Mouse (Mus musculus): Measurements from ENCODE around the gene Ets2. TPM values are rescaled to one million over a fixed set of nuclear protein-coding genes. Genes with fewer than 3 reads are reported as not detected.

Gene Ets2
- polyA plus RNA-seq, 1 experiment, result 11.2 TPM

DNA sequence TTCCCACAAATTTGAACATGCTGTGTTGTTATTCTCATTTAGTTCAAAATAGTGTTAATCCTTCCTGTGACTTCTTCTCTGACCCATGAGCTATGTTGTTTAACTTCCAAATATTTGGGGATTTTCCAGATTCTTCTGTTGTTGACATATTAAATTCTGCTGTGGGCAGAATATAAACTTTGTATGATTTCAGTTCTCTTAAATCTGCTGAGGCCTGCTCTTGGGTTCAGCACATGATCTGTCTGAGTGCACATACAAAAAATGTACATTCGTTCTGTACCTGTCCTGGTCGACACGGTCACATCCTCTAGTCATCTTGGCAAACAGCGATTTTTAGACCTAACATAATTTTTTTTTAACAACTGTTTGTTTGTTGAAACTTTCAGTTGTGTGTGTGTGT lies 41.2 kb downstream of the Ets2 start:
- Histone ChIP-seq H3K4me3 (ENCODE audit: insufficient read depth, low read length) (no peak overlapping the region), H3K27ac (ENCODE audit: insufficient read depth, low read depth, low read length) (no peak overlapping the region), H3K4me1 (ENCODE audit: control insufficient read depth, insufficient read depth, low read length) (peaks cover 4% of the 10 kb centered on the region; the same call in 1 of the 2 replicates)
- no peak for TF ChIP-seq CTCF (IDR thresholded peaks at IDR 0.05; ENCODE audit: low read depth, low read length)
- TF ChIP-seq POLR2A (IDR thresholded peaks at IDR 0.05; ENCODE audit: borderline replicate concordance, low read depth, low read length), result no peak

DNA sequence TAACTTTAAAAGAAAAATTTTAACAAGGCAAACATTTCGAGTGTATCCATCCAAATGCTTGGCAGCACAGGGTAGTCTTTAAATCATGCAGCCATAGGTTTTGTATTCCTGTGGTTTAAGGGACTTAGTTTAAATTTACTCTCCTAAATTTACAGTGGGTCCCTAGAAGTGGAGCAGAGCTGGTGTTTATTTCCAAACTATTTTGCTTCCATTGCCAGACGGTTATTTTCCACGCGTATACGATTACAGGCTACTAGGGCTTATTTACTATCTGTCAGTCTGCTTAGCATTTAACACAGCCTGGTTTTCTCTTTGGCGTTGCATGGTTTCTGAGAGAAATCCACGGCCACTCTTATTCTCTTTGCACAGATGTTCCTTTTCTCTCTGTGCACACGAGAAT lies 42.9 kb downstream of the Ets2 start:
- TF ChIP-seq POLR2A (IDR thresholded peaks at IDR 0.05; ENCODE audit: borderline replicate concordance, low read depth, low read length), result no peak
- TF ChIP-seq CTCF (IDR thresholded peaks at IDR 0.05; ENCODE audit: low read depth, low read length), result no peak
- Histone ChIP-seq H3K4me3 (ENCODE audit: insufficient read depth, low read length) (no peak overlapping the region), H3K27ac (ENCODE audit: insufficient read depth, low read depth, low read length) (no peak overlapping the region), H3K4me1 (ENCODE audit: control insufficient read depth, insufficient read depth, low read length) (peaks cover 15% of the 10 kb centered on the region)

DNA sequence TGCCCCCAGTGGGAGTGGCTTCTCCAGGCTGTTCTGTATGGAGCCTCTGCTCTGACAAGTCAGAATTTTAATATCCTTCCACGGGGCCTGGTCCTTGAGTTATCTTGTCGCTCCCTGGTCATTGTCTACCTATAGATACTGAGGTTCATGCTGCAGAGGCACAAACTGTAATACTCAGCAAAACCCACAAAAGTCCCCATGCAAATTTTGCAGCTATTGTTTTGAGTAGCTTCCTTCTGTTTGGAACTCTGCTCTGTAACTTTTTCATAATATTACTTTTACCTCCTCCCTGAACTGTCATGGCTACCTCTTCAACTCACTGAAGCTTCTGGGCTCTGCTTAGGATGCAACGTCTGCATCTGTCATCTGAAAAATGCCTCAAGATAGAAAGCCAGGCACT lies 43.8 kb downstream of the Ets2 start:
- no peak overlapping the region for H3K4me3 ChIP-seq (ENCODE audit: insufficient read depth, low read length)
- no peak overlapping the region for H3K27ac ChIP-seq (ENCODE audit: insufficient read depth, low read depth, low read length)
- no peak for TF ChIP-seq POLR2A (IDR thresholded peaks at IDR 0.05; ENCODE audit: borderline replicate concordance, low read depth, low read length)
- H3K4me1 ChIP-seq (ENCODE audit: control insufficient read depth, insufficient read depth, low read length), result peaks cover 19% of the 10 kb centered on the region

DNA sequence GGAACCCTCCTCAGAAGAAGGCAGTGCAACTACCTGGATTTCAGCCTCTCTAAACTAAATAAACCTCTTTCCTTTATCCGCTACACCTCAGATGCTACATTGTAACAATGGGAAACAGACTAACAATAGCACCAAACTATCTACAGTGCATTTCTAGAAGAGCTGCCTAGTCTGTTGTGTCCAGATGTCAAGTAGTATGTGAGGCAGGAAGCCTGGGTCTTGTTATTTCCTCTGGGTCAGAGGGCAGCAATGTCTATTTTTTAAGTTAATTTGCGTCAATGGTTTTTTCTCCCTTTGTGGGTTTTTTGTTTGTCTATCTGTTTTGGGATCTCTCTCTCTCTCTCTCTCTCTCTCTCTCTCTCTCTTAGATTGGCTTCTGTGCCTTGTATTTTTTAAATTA lies 44.7 kb downstream of the Ets2 start:
- TF ChIP-seq CTCF (IDR thresholded peaks at IDR 0.05; ENCODE audit: low read depth, low read length) (no peak), POLR2A (IDR thresholded peaks at IDR 0.05; ENCODE audit: borderline replicate concordance, low read depth, low read length) (no peak)
- Histone ChIP-seq H3K4me3 (ENCODE audit: insufficient read depth, low read length) (no peak overlapping the region), H3K27ac (ENCODE audit: insufficient read depth, low read depth, low read length) (no peak overlapping the region), H3K4me1 (ENCODE audit: control insufficient read depth, insufficient read depth, low read length) (peaks cover 19% of the 10 kb centered on the region)

DNA sequence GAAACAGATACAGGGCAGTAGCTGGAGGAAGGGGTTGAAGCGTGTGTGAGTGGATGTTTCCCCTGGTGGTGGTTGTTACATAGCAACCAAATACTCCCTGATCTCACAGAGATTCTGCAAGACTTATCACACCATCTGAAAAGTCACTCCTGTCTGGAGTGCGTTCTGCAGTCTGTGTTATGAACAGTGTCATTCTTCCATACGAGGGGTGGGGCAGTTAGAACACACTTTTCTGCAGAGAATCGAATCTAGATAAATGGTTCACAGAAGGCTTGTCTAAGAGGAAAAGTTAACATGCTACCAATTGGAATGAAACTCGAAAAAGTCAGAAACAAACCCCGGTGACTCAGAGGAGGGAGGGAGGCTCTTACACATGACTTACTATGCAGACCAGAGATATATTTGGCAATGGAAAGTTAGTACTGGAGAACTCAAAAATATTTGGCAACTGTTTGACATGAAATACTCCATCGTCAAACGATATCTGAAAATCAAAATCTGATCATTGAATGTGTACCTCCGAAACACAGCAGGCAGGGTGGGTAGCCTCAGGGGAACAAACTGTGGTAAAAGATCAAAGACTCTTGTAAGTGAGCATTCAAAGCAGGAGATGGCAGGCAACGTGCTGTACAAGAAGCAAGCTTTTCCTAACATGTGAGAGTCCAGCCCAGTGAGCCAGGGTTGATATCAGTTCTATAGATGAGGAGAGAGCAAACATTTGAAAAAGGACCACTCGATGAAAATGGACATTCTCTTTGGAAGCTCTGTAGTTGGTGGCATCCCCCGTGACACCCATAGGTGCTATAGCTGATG lies 47.6 kb downstream of the Ets2 start:
- peaks cover 15% of the 10 kb centered on the region for H3K4me1 ChIP-seq (ENCODE audit: control insufficient read depth, insufficient read depth, low read length)
- H3K4me3 ChIP-seq (ENCODE audit: insufficient read depth, low read length), result no peak overlapping the region
- no peak overlapping the region for H3K27ac ChIP-seq (ENCODE audit: insufficient read depth, low read depth, low read length)
- TF ChIP-seq CTCF (IDR thresholded peaks at IDR 0.05; ENCODE audit: low read depth, low read length), result no peak
- TF ChIP-seq POLR2A (IDR thresholded peaks at IDR 0.05; ENCODE audit: borderline replicate concordance, low read depth, low read length), result no peak

DNA sequence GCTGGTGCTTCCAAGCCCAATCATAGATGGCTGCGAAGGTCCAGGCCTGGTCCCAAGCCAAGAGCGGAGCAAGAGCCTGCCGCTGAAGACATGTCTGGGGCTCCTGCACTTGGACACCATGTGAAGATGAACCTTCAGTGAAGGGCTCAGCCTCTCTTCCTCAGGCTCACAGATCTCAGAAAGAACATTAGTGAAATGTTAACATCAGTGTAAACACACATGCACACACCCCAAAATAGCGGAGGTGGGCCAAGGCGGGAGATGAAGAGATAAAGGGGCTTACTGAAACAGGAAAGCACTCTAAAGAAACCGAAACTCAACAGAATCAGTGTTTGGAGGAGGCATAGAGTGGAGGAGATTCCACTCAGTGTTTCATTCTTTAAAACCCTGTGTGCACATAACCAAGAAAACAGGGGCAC lies 48.3 kb downstream of the Ets2 start:
- Histone ChIP-seq H3K27ac (ENCODE audit: insufficient read depth, low read depth, low read length) (no peak overlapping the region), H3K4me3 (ENCODE audit: insufficient read depth, low read length) (no peak overlapping the region), H3K4me1 (ENCODE audit: control insufficient read depth, insufficient read depth, low read length) (peaks cover 15% of the 10 kb centered on the region)
- TF ChIP-seq POLR2A (IDR thresholded peaks at IDR 0.05; ENCODE audit: borderline replicate concordance, low read depth, low read length) (no peak), CTCF (IDR thresholded peaks at IDR 0.05; ENCODE audit: low read depth, low read length) (no peak)

DNA sequence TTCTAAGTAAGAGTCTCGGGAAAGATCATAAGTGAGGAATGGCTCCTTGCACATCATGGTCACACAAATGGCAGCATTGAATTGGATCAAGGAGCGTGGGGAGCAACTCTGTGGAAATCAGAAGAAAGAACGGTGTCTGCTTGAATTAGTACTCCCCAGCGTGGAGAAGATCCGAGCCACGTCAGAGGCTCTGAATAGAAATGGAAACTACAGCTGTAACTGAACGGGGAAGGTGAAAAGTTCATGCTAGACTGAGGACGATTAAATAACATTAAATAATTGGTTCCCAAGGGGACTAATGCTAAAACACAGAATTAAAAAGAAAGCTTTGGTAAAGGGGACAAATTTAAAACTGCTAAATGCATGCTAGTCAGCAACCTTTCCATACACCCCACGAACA lies 50.6 kb downstream of the Ets2 start:
- TF ChIP-seq POLR2A (IDR thresholded peaks at IDR 0.05; ENCODE audit: borderline replicate concordance, low read depth, low read length) (no peak), CTCF (IDR thresholded peaks at IDR 0.05; ENCODE audit: low read depth, low read length) (no peak)
- no peak overlapping the region for H3K4me3 ChIP-seq (ENCODE audit: insufficient read depth, low read length)
- H3K27ac ChIP-seq (ENCODE audit: insufficient read depth, low read depth, low read length), result no peak overlapping the region
- peaks cover 15% of the 10 kb centered on the region for H3K4me1 ChIP-seq (ENCODE audit: control insufficient read depth, insufficient read depth, low read length)

DNA sequence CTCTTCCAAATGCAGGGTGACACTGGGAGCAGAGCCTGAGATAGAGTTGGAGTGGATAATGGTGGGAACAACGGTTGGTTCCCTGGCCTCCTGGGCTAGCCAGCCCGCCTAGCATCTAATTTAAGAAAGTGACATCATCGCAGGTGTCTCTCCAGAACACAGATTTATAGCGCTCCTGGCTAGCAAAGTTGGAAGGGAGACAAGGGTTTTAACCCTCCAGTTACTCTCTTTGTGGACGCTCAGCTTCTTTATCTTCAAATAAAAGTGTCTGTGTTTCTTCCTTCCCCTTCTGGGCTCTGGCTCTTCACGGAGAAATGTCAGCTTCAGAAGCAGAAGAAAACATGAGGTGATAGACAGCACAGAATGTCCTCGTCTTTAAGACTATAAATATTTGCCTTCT lies 51.4 kb downstream of the Ets2 start:
- Histone ChIP-seq H3K4me3 (ENCODE audit: insufficient read depth, low read length) (no peak overlapping the region), H3K4me1 (ENCODE audit: control insufficient read depth, insufficient read depth, low read length) (peaks cover 15% of the 10 kb centered on the region), H3K27ac (ENCODE audit: insufficient read depth, low read depth, low read length) (no peak overlapping the region)
- no peak for TF ChIP-seq CTCF (IDR thresholded peaks at IDR 0.05; ENCODE audit: low read depth, low read length)

DNA sequence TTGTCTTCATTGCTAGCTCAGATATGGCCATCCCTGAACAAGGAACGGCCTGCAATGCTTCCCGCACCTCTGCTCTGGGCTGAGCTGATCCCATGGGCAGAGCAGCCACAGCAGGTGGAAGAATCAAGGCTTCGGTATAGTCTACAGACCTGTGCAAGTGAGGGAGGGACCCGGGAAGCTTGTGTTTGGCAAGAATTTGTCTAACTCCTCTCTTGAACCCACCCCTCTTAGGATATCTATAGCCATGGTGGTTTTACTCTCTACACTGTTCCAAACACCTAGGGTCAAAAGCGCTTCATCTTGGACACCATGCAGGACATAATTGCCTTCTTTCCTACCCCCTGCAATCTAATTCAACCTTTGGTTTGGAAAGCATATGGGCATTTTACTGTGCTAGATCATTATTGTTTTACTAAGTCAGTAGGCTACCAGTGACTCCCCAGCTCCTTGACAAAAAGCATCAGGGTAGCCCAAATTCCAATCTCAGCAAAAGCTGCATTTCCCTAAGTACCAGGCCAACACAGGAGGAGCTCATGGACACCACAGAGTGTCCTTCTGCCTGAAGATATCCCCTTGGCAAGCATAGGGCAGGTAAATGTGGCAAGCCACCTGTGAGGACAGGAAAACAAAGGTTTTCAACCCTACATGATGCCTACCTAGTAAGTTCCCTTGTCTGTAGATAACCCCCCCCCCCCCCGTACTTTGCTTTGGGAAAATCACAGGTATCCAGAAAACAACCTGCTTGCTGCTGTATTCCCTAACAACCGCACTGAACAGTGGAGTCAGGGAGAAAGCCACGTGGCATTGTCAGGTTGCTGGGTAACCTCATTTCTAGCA lies 57.5 kb downstream of the Ets2 start:
- Histone ChIP-seq H3K4me1 (ENCODE audit: control insufficient read depth, insufficient read depth, low read length) (no peaks in the 10 kb centered on the region), H3K27ac (ENCODE audit: insufficient read depth, low read depth, low read length) (no peak overlapping the region)
- no peak for TF ChIP-seq CTCF (IDR thresholded peaks at IDR 0.05; ENCODE audit: low read depth, low read length)
- TF ChIP-seq POLR2A (IDR thresholded peaks at IDR 0.05; ENCODE audit: borderline replicate concordance, low read depth, low read length), result no peak

DNA sequence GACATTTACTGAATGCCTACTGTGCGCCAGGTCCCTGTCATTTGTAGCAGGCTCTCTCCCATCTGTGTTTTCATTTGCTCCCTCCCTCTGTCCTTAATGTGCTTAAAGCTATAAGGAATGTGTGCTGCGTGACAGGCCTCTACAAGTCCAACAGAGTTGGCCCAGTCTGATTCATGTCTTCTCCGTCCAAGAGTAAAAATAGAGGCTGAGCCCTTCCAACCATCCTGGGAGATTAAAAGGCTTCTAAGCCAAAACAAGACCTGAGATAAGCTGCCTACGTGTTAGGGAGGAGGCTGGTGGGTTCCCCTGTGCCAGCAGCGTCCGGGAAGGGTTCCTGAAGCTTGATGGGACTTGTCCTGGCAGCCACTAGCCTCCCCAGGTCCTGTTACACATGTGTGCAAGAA lies 58.1 kb downstream of the Ets2 start:
- TF ChIP-seq POLR2A (IDR thresholded peaks at IDR 0.05; ENCODE audit: borderline replicate concordance, low read depth, low read length) (no peak), CTCF (IDR thresholded peaks at IDR 0.05; ENCODE audit: low read depth, low read length) (no peak)
- H3K27ac ChIP-seq (ENCODE audit: insufficient read depth, low read depth, low read length), result no peak overlapping the region
- H3K4me1 ChIP-seq (ENCODE audit: control insufficient read depth, insufficient read depth, low read length), result no peaks in the 10 kb centered on the region
- no peak overlapping the region for H3K4me3 ChIP-seq (ENCODE audit: insufficient read depth, low read length)

More for the DNA sequence above, 57.5 kb downstream of the Ets2 start:
- no peak overlapping the region for H3K4me3 ChIP-seq (ENCODE audit: insufficient read depth, low read length)

All from bone marrow macrophage, adult 2 months (primary cell).